8 mouse cellular contexts compared by ENCODE assay signal in genomic region chr6:67168803-67169202, GRCm38 (mm10).
DNase-seq lines count a peak whose midpoint lies in the region; ATAC-seq and TF ChIP-seq lines count a peak whose summit lies in the region.

No protein-coding gene starts in this region.

- H3K9me3 ChIP-seq in heart, embryonic 10.5 days: no peaks in the 10 kb centered on the region
- no peaks in the 10 kb centered on the region for H3K9me3 ChIP-seq in ES-E14 (ENCODE audit: control insufficient read depth, insufficient read depth, low read depth, low read length)
- no peaks in the 10 kb centered on the region for H3K9me3 ChIP-seq in hindbrain, embryonic 11.5 days (ENCODE audit: control insufficient read depth, low read length)

- intact Hi-C loops in heart, postnatal 36 days (cut with DNase I): loop anchor here (5.0 kb wide), 1 partner anchor 98 kb away; no protein-coding TSS in a partner anchor

- H3K27ac ChIP-seq in heart, embryonic 10.5 days: peak overlapping the region; percentile 81
- peak overlapping the region; percentile 74; the same call in 1 of the 2 replicates for H3K27ac ChIP-seq in ES-E14 (ENCODE audit: insufficient read depth, low read depth, low read length, poor library complexity, severe bottlenecking)
- no peak overlapping the region for H3K27ac ChIP-seq in hindbrain, embryonic 11.5 days (ENCODE audit: low read depth, low read length)

- H3K4me2 ChIP-seq in hindbrain, embryonic 11.5 days (replicated peaks; ENCODE audit: low read depth, low read length): peak overlapping the region; percentile 24; the same call in 1 of the 2 replicates

- no peak for DNase-seq in heart, embryonic 10.5 days (ENCODE audit: low spot score)
- no peak for DNase-seq in heart, postnatal 36 days
- no peak for DNase-seq in ES-E14 (ENCODE audit: low read depth, low spot score)
- no peak for DNase-seq in hindbrain, embryonic 11.5 days (ENCODE audit: low spot score)
- no peak for DNase-seq in right cerebral cortex, adult 18-20 months
- DNase-seq in right cerebral cortex, postnatal 36 days (ENCODE audit: low spot score in 2 of 2): no peak
- DNase-seq in adrenal gland, adult 2 months: no peak

- no peak overlapping the region for H3K9ac ChIP-seq in ES-E14 (ENCODE audit: insufficient read depth, low read depth, low read length, poor library complexity, severe bottlenecking)
- no peak overlapping the region for H3K9ac ChIP-seq in hindbrain, embryonic 11.5 days (ENCODE audit: low read depth, low read length)

- H3K4me1 ChIP-seq in heart, embryonic 10.5 days: no peaks in the 10 kb centered on the region
- peaks cover 0 to 6% of the 10 kb centered on the region in 2 experiments; a peak in 1 of 4 replicates for H3K4me1 ChIP-seq in ES-E14 (ENCODE audit: control insufficient read depth in 2 of 2, insufficient read depth in 2 of 2, low read length in 2 of 2, poor library complexity in 1 of 2)
- H3K4me1 ChIP-seq in hindbrain, embryonic 11.5 days (replicated peaks; ENCODE audit: control insufficient read depth, insufficient read depth, low read length): no peaks in the 10 kb centered on the region

- whole genome bisulfite sequencing in heart, embryonic 10.5 days: 36% methylated on average over 2 of the region's 2 CpGs
- WGBS in hindbrain, embryonic 11.5 days: 26% methylated on average over 2 of the region's 2 CpGs

- H3K27me3 ChIP-seq in heart, embryonic 10.5 days (ENCODE audit: insufficient read depth, poor library complexity, severe bottlenecking): no peaks in the 10 kb centered on the region
- H3K27me3 ChIP-seq in hindbrain, embryonic 11.5 days (ENCODE audit: control insufficient read depth, insufficient read depth, low read length): no peaks in the 10 kb centered on the region

- in situ Hi-C loops in ES-E14 (cut with MboI; ENCODE audit: low sequenced_read_pairs in 2 of 2, unreplicated experiment in 2 of 2): loop anchor here (10.0 to 25.0 kb wide), 3 partner anchors 204 to 632 kb away; partner anchors contain the start of gene Mad2l1 (in 1 of the 2)

- peak; percentile 59 for ATAC-seq in hindbrain, embryonic 11.5 days (ENCODE audit: low FRiP score)
- ATAC-seq in megakaryocyte, adult 5-6 weeks (ENCODE audit: poor library complexity, severe bottlenecking): peak; percentile 32; the same call in 1 of the 2 replicates

- peak overlapping the region; percentile 55 for H3K4me3 ChIP-seq in heart, embryonic 10.5 days
- peak overlapping the region; percentile 25 to 33; a peak in 3 of 4 replicates for H3K4me3 ChIP-seq in ES-E14 (ENCODE audit: insufficient read depth in 1 of 2, low read depth in 1 of 2, low read length in 2 of 2, poor library complexity in 1 of 2, severe bottlenecking in 1 of 2)
- H3K4me3 ChIP-seq in hindbrain, embryonic 11.5 days (ENCODE audit: low read depth, low read length): peak overlapping the region; percentile 31

- H3K36me3 ChIP-seq in heart, embryonic 10.5 days: no peaks in the 10 kb centered on the region
- no peaks in the 10 kb centered on the region for H3K36me3 ChIP-seq in ES-E14 (ENCODE audit: control insufficient read depth, insufficient read depth, low read length, poor library complexity, severe bottlenecking)
- H3K36me3 ChIP-seq in hindbrain, embryonic 11.5 days (ENCODE audit: control insufficient read depth, insufficient read depth, low read length): no peaks in the 10 kb centered on the region

TF ChIP-seq in ES-E14, 5 proteins besides CTCF, POLR2A, EP300 and RAD21:
- TF ChIP-seq MAFK (IDR thresholded peaks at IDR 0.05; ENCODE audit: insufficient read depth, low read depth, low read length) (peak; percentile 40; the same call in 1 of the 2 replicates), ZNF384 (IDR thresholded peaks at IDR 0.05; ENCODE audit: low read depth, low read length) (peak; percentile 67), CHD2 (IDR thresholded peaks at IDR 0.05; ENCODE audit: low read depth, low read length) (no peak)
